Comparison of ENCODE assay signal across 9 mouse cellular contexts in the genomic region with DNA sequence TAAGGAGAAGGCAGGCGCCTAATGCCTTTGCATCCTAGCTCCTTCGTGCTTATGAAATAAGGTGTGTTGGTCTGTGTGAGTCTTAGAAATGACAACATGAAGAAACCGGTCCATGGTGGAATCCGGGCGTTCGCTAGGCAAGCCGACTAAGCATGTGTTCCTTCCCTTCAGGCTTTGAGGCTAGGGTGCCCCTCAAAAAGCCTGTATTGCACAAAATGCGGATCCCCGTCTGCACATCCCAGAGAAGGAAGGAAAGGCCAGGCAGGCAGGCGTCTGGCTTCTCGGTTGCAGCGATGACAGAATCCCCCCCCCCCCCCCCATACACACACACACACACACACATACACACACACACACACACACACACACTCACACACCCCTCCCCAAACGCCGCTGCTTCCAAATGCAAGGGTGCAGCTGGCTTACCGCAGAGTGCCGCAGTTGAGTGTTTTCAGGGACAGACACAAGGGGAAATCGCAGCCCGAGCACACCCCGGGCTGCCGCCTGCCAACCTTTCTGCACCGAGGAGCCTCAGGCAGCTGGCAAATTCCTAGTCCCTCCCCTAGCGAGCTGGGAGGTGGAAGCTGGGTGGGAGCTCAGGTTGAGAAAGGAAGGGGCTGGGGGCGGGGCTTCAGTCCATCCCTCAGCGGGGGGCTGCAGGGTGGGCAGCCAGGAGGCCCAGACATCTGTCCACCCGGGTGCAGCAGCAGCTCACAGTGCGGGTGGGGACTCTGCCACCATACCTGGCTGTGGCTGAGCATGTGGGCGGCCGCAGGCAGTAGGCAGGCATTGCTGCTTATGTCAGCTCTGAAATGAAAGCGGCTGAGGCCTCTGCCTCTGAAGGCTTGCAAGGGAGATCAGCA.
DNase-seq lines count a peak whose midpoint lies in the region; ATAC-seq and TF ChIP-seq lines count a peak whose summit lies in the region.
"Had no signal": no experiment of that assay in that cellular context is flagged by ENCODE, and none has a peak within 500 bp of the region (broad histone marks: within the 10 kb centered on the region; RNA-seq: fewer than 3 reads in every experiment).

No protein-coding gene starts in this region.

- peak overlapping the region; percentile 80 for H3K4me2 ChIP-seq in intestine, embryonic 14.5 days (ENCODE audit: low read length)

- H3K9ac ChIP-seq in intestine, embryonic 14.5 days (ENCODE audit: low read length) = peak overlapping the region; percentile 45

- ATAC-seq in intestine, embryonic 14.5 days (replicated peaks; ENCODE audit: low FRiP score, low TSS enrichment, low read depth) = peak; percentile 76

- peak overlapping the region; percentile 84 for H3K4me3 ChIP-seq in cortical plate, adult 2 months (ENCODE audit: insufficient read depth, low read length)
- H3K4me3 ChIP-seq in intestine, embryonic 14.5 days (ENCODE audit: low read depth, low read length) = peak overlapping the region; percentile 50
- peak overlapping the region; percentile 23 for H3K4me3 ChIP-seq in macrophage (ENCODE audit: inconsistent target)
- H3K4me3 ChIP-seq: erythroblast, embryonic 14.5 days had no signal

- no peaks in the 10 kb centered on the region for H3K36me3 ChIP-seq in intestine, embryonic 14.5 days (ENCODE audit: control insufficient read depth, insufficient read depth, low read length)
- no peaks in the 10 kb centered on the region for H3K36me3 ChIP-seq in macrophage (ENCODE audit: inconsistent target)

- peaks cover 2% of the 10 kb centered on the region; the same call in 1 of the 2 replicates for H3K4me1 ChIP-seq in cortical plate, adult 2 months (ENCODE audit: control insufficient read depth, insufficient read depth, low read length)
- peaks cover 30% of the 10 kb centered on the region for H3K4me1 ChIP-seq in intestine, embryonic 14.5 days (replicated peaks; ENCODE audit: control insufficient read depth, insufficient read depth, low read length)

- no peaks in the 10 kb centered on the region for H3K9me3 ChIP-seq in intestine, embryonic 14.5 days (ENCODE audit: control insufficient read depth, low read length)

- H3K27ac ChIP-seq in cortical plate, adult 2 months (ENCODE audit: insufficient read depth, low read length) = peak overlapping the region; percentile 89
- peak overlapping the region; percentile 75 for H3K27ac ChIP-seq in intestine, embryonic 14.5 days (ENCODE audit: low read depth)
- H3K27ac ChIP-seq in macrophage = no peak overlapping the region

- intact Hi-C loops in gastrocnemius, postnatal 14 days (cut with DNase I; ENCODE audit: low total_unique reads) = loop anchor here (10.0 kb wide), 1 partner anchor 105 kb away; no protein-coding TSS in a partner anchor

- TF ChIP-seq CTCF in cortical plate, adult 2 months (IDR thresholded peaks at IDR 0.05; ENCODE audit: extremely low read depth, insufficient read depth, low read length) = no peak

- WGBS in intestine, embryonic 14.5 days = 2% methylated on average over 29 of the region's 29 CpGs
- 10% methylated on average over 25 of the region's 29 CpGs for WGBS in macrophage (ENCODE audit: missing documents)

- no peaks in the 10 kb centered on the region for H3K27me3 ChIP-seq in intestine, embryonic 14.5 days (replicated peaks; ENCODE audit: control insufficient read depth, insufficient read depth, low read length)

- DNase-seq in adrenal gland, adult 18-20 months (ENCODE audit: low spot score in 2 of 2) = peak; percentile 8 to 24
- DNase-seq in gastrocnemius, postnatal 14 days = peak; percentile 46
- DNase-seq in intestine, embryonic 14.5 days (ENCODE audit: low spot score) = peak; percentile 76
- peak; percentile 63 to 83 for DNase-seq in left cerebral cortex, adult 8-10 months (ENCODE audit: low spot score in 2 of 2)
- DNase-seq in right cerebral cortex, postnatal 14 days = peak; percentile 68
- DNase-seq in c-Kit-positive CD71-positive TER-119-positive erythroid progenitor cells, embryonic 14.5 days (ENCODE audit: low spot score) = no peak

- H3K79me2 ChIP-seq in macrophage (ENCODE audit: inconsistent target) = no peaks in the 10 kb centered on the region

- TF ChIP-seq POLR2A in cortical plate, adult 2 months (IDR thresholded peaks at IDR 0.05; ENCODE audit: extremely low read depth, insufficient read depth, low read length) = peak; percentile 75

Comparison
In these comparisons a context has a peak if more than half of its experiments do, and no peak if none do; other contexts are left out.
1. H3K4me3 ChIP-seq: peak in every context shown above with its lines; median percentile 84 in cortical plate, adult 2 months; 50 in intestine, embryonic 14.5 days; 23 in macrophage.